Mouse (Mus musculus): ENCODE data around the gene Pkn1. TPM values are rescaled to one million over a fixed set of nuclear protein-coding genes. Genes with fewer than 3 reads are reported as not detected.
A peak's percentile ranks its signal among the peaks of the same experiment; 100 is the strongest.

Gene Pkn1
- polyA plus RNA-seq, 1 experiment from 2014 or later, result 20.6 TPM

- DNase-seq (ENCODE audit: low spot score) (peak; percentile 90), ATAC-seq (replicated peaks; ENCODE audit: insufficient number of reproducible peaks, low FRiP score, low TSS enrichment, low read depth) (0 out of 2 replicates have a peak, but pooled peaks have one; percentile 3)
- Histone ChIP-seq H3K4me3 (ENCODE audit: low read depth, low read length) (no peak overlapping the region), H3K9ac (replicated peaks; ENCODE audit: low read length) (no peak overlapping the region), H3K36me3 (replicated peaks; ENCODE audit: control insufficient read depth, insufficient read depth, low read depth, low read length) (no peaks in the 10 kb centered on the region; the same call in 1 of the 2 replicates), H3K9me3 (replicated peaks; ENCODE audit: control insufficient read depth, low read length) (no peaks in the 10 kb centered on the region), H3K27ac (replicated peaks; ENCODE audit: low read depth, low read length) (no peak overlapping the region), H3K4me2 (ENCODE audit: low read depth, low read length) (no peak overlapping the region), H3K27me3 (ENCODE audit: control insufficient read depth, insufficient read depth, low read length) (no peaks in the 10 kb centered on the region; the same call in 1 of the 2 replicates), H3K4me1 (ENCODE audit: control insufficient read depth, insufficient read depth, low read length) (peaks cover 26% of the 10 kb centered on the region)
- 13% methylated on average over 4 of the region's 4 CpGs for WGBS
Observed at GRCm38 (mm10) chr8:83662421-83662826, 36.6 kb downstream of the Pkn1 start.

- no peaks in the 10 kb centered on the region; the same call in 1 of the 2 replicates for H3K36me3 ChIP-seq (replicated peaks; ENCODE audit: control insufficient read depth, insufficient read depth, low read depth, low read length)
- H3K9me3 ChIP-seq (replicated peaks; ENCODE audit: control insufficient read depth, low read length), result no peaks in the 10 kb centered on the region
- DNase-seq (ENCODE audit: low spot score) (peak; percentile 69), ATAC-seq (replicated peaks; ENCODE audit: insufficient number of reproducible peaks, low FRiP score, low TSS enrichment, low read depth) (peak; percentile 42)
- peak overlapping the region; percentile 5; the same call in 1 of the 2 replicates for H3K9ac ChIP-seq (replicated peaks; ENCODE audit: low read length)
- 9% methylated on average over 22 of the region's 22 CpGs for WGBS
- peak overlapping the region; percentile 25 for H3K4me2 ChIP-seq (ENCODE audit: low read depth, low read length)
- H3K27me3 ChIP-seq (ENCODE audit: control insufficient read depth, insufficient read depth, low read length), result no peaks in the 10 kb centered on the region
- H3K27ac ChIP-seq (replicated peaks; ENCODE audit: low read depth, low read length), result peak overlapping the region; percentile 62; the same call in 1 of the 2 replicates
- H3K4me1 ChIP-seq (ENCODE audit: control insufficient read depth, insufficient read depth, low read length), result peaks cover 22% of the 10 kb centered on the region
- no peak overlapping the region for H3K4me3 ChIP-seq (ENCODE audit: low read depth, low read length)
Observed at GRCm38 (mm10) chr8:83660995-83661680, 37.8 kb downstream of the Pkn1 start.

GRCm38 (mm10) chr8:83660545-83660944 is 38.4 kb downstream of the Pkn1 start:
- peaks cover 22% of the 10 kb centered on the region for H3K4me1 ChIP-seq (ENCODE audit: control insufficient read depth, insufficient read depth, low read length)
- H3K9me3 ChIP-seq (replicated peaks; ENCODE audit: control insufficient read depth, low read length), result no peaks in the 10 kb centered on the region
- ATAC-seq (replicated peaks; ENCODE audit: insufficient number of reproducible peaks, low FRiP score, low TSS enrichment, low read depth) (0 out of 2 replicates have a peak, but pooled peaks have one; percentile 0), DNase-seq (ENCODE audit: low spot score) (no peak)
- peak overlapping the region; percentile 25; the same call in 1 of the 2 replicates for H3K4me2 ChIP-seq (ENCODE audit: low read depth, low read length)
- H3K9ac ChIP-seq (replicated peaks; ENCODE audit: low read length), result no peak overlapping the region; the same call in 1 of the 2 replicates
- no peak overlapping the region for H3K4me3 ChIP-seq (ENCODE audit: low read depth, low read length)
- no peaks in the 10 kb centered on the region for H3K27me3 ChIP-seq (ENCODE audit: control insufficient read depth, insufficient read depth, low read length)
- WGBS, result 8% methylated on average over 8 of the region's 8 CpGs
- no peaks in the 10 kb centered on the region; the same call in 1 of the 2 replicates for H3K36me3 ChIP-seq (replicated peaks; ENCODE audit: control insufficient read depth, insufficient read depth, low read depth, low read length)
- peak overlapping the region; percentile 62; the same call in 1 of the 2 replicates for H3K27ac ChIP-seq (replicated peaks; ENCODE audit: low read depth, low read length)

GRCm38 (mm10) chr8:83656484-83657246 is 42.3 kb downstream of the Pkn1 start:
- Histone ChIP-seq H3K4me1 (ENCODE audit: control insufficient read depth, insufficient read depth, low read length) (peaks cover 17% of the 10 kb centered on the region), H3K36me3 (replicated peaks; ENCODE audit: control insufficient read depth, insufficient read depth, low read depth, low read length) (no peaks in the 10 kb centered on the region; the same call in 1 of the 2 replicates), H3K27ac (replicated peaks; ENCODE audit: low read depth, low read length) (no peak overlapping the region), H3K4me2 (ENCODE audit: low read depth, low read length) (no peak overlapping the region), H3K9ac (replicated peaks; ENCODE audit: low read length) (no peak overlapping the region), H3K27me3 (ENCODE audit: control insufficient read depth, insufficient read depth, low read length) (no peaks in the 10 kb centered on the region), H3K4me3 (ENCODE audit: low read depth, low read length) (no peak overlapping the region), H3K9me3 (replicated peaks; ENCODE audit: control insufficient read depth, low read length) (no peaks in the 10 kb centered on the region)
- ATAC-seq (replicated peaks; ENCODE audit: insufficient number of reproducible peaks, low FRiP score, low TSS enrichment, low read depth), result no peak
- 72% methylated on average over 13 of the region's 13 CpGs for WGBS
- DNase-seq (ENCODE audit: low spot score), result no peak

- Histone ChIP-seq H3K4me3 (ENCODE audit: low read depth, low read length) (no peak overlapping the region), H3K9me3 (replicated peaks; ENCODE audit: control insufficient read depth, low read length) (no peaks in the 10 kb centered on the region), H3K9ac (replicated peaks; ENCODE audit: low read length) (no peak overlapping the region), H3K27ac (replicated peaks; ENCODE audit: low read depth, low read length) (no peak overlapping the region), H3K27me3 (ENCODE audit: control insufficient read depth, insufficient read depth, low read length) (no peaks in the 10 kb centered on the region), H3K36me3 (replicated peaks; ENCODE audit: control insufficient read depth, insufficient read depth, low read depth, low read length) (no peaks in the 10 kb centered on the region; the same call in 1 of the 2 replicates), H3K4me1 (ENCODE audit: control insufficient read depth, insufficient read depth, low read length) (peaks cover 13% of the 10 kb centered on the region), H3K4me2 (ENCODE audit: low read depth, low read length) (no peak overlapping the region)
- ATAC-seq (replicated peaks; ENCODE audit: insufficient number of reproducible peaks, low FRiP score, low TSS enrichment, low read depth) (no peak), DNase-seq (ENCODE audit: low spot score) (no peak)
- WGBS, result 90% methylated on average over 9 of the region's 9 CpGs
Observed at GRCm38 (mm10) chr8:83656043-83656442, 42.9 kb downstream of the Pkn1 start.

GRCm38 (mm10) chr8:83654725-83655124 is 44.3 kb downstream of the Pkn1 start:
- ATAC-seq (replicated peaks; ENCODE audit: insufficient number of reproducible peaks, low FRiP score, low TSS enrichment, low read depth), result no peak
- DNase-seq (ENCODE audit: low spot score), result no peak
- H3K9ac ChIP-seq (replicated peaks; ENCODE audit: low read length), result no peak overlapping the region
- peaks cover 9% of the 10 kb centered on the region for H3K4me1 ChIP-seq (ENCODE audit: control insufficient read depth, insufficient read depth, low read length)
- no peak overlapping the region for H3K4me3 ChIP-seq (ENCODE audit: low read depth, low read length)
- no peak overlapping the region for H3K27ac ChIP-seq (replicated peaks; ENCODE audit: low read depth, low read length)
- WGBS, result 91% methylated on average over 6 of the region's 6 CpGs
- H3K9me3 ChIP-seq (replicated peaks; ENCODE audit: control insufficient read depth, low read length), result no peaks in the 10 kb centered on the region
- H3K27me3 ChIP-seq (ENCODE audit: control insufficient read depth, insufficient read depth, low read length), result no peaks in the 10 kb centered on the region
- no peak overlapping the region for H3K4me2 ChIP-seq (ENCODE audit: low read depth, low read length)
- H3K36me3 ChIP-seq (replicated peaks; ENCODE audit: control insufficient read depth, insufficient read depth, low read depth, low read length), result no peaks in the 10 kb centered on the region; the same call in 1 of the 2 replicates

- Histone ChIP-seq H3K4me1 (ENCODE audit: control insufficient read depth, insufficient read depth, low read length) (peaks cover 9% of the 10 kb centered on the region), H3K4me2 (ENCODE audit: low read depth, low read length) (peak overlapping the region; percentile 92), H3K27ac (replicated peaks; ENCODE audit: low read depth, low read length) (peak overlapping the region; percentile 8; the same call in 1 of the 2 replicates), H3K36me3 (replicated peaks; ENCODE audit: control insufficient read depth, insufficient read depth, low read depth, low read length) (no peaks in the 10 kb centered on the region; the same call in 1 of the 2 replicates), H3K9me3 (replicated peaks; ENCODE audit: control insufficient read depth, low read length) (no peaks in the 10 kb centered on the region), H3K4me3 (ENCODE audit: low read depth, low read length) (peak overlapping the region; percentile 86), H3K27me3 (ENCODE audit: control insufficient read depth, insufficient read depth, low read length) (no peaks in the 10 kb centered on the region), H3K9ac (replicated peaks; ENCODE audit: low read length) (peak overlapping the region; percentile 83)
- no peak for ATAC-seq (replicated peaks; ENCODE audit: insufficient number of reproducible peaks, low FRiP score, low TSS enrichment, low read depth)
- 41% methylated on average over 10 of the region's 10 CpGs for WGBS
- DNase-seq (ENCODE audit: low spot score), result no peak
Observed at GRCm38 (mm10) chr8:83653662-83654017, 45.3 kb downstream of the Pkn1 start.
